Mouse (Mus musculus) midbrain, embryonic 12.5 days (tissue): ENCODE data around the gene Sipa1l3. TPM values are rescaled to one million over a fixed set of nuclear protein-coding genes. Genes with fewer than 3 reads are reported as not detected.

Experiments used
- ATAC-seq: fragments of 200-750 bp; cut with Nextera tagmentation; 2 replicates; pipeline ENCODE4 v1.8.0; 2017; ENCODE audit warnings: low read depth, moderate TSS enrichment, moderate library complexity; ENCODE audit not compliant: low FRiP score
- H3K27ac ChIP-seq: fragments of 300-500 bp; sonication (generic); replicated peaks from 2 replicates; pipeline ENCODE4 v1.5.1; 2016; ENCODE audit warnings: mild to moderate bottlenecking
- H3K27me3 ChIP-seq: fragments of 300-500 bp; sonication (generic); 2 replicates; pipeline ENCODE4 v1.6.1; 2016; ENCODE audit warnings: mild to moderate bottlenecking
- H3K36me3 ChIP-seq: fragments of 300-500 bp; sonication (generic); 2 replicates; pipeline ENCODE4 v1.6.1; 2016
- H3K4me1 ChIP-seq: fragments of 300-500 bp; sonication (generic); 2 replicates; pipeline ENCODE4 v1.6.1; 2016
- H3K4me2 ChIP-seq: fragments of 300-500 bp; sonication (generic); replicated peaks from 2 replicates; pipeline ENCODE4 v1.6.1; 2016; ENCODE audit warnings: mild to moderate bottlenecking, moderate library complexity
- H3K4me3 ChIP-seq: fragments of 300-500 bp; sonication (generic); 2 replicates; pipeline ENCODE4 v1.5.1; 2016; ENCODE audit warnings: mild to moderate bottlenecking
- H3K9ac ChIP-seq: fragments of 300-500 bp; sonication (generic); replicated peaks from 2 replicates; pipeline ENCODE4 v1.6.1; 2016; ENCODE audit warnings: mild to moderate bottlenecking, moderate library complexity
- H3K9me3 ChIP-seq: fragments of 300-500 bp; sonication (generic); 2 replicates; pipeline ENCODE4 v1.6.1; 2016; ENCODE audit warnings: mild to moderate bottlenecking
- WGBS: fragments of 180-500 bp; shearing (Covaris S2); methylation state at CpG from one replicate; pipeline ENCODE4 v1.1.7; 2016; 5-methylcytosine and 5-hydroxymethylcytosine counted together
- polyA plus RNA-seq: library from polyadenylated mRNA; unstranded; fragments of >200 nt; fragmentation: Nextera tagmentation; extraction: Ambion mirVana; gene quantifications from 2 replicates; pipeline ENCODE4 v1.2.1, GENCODE M21; 2016

The Sipa1l3 gene
- polyA plus RNA-seq, 1 experiment from 2014 or later, result 14.6 TPM

- peak; percentile 31 for ATAC-seq
- H3K27ac ChIP-seq, result peak overlapping the region; percentile 91
- peak overlapping the region; percentile 70 for H3K4me3 ChIP-seq
- H3K36me3 ChIP-seq, result no peaks in the 10 kb centered on the region
- no peaks in the 10 kb centered on the region for H3K9me3 ChIP-seq
- no peaks in the 10 kb centered on the region; the same call in 1 of the 2 replicates for H3K27me3 ChIP-seq
- H3K9ac ChIP-seq, result peak overlapping the region; percentile 82
- peak overlapping the region; percentile 79 for H3K4me2 ChIP-seq
- peaks cover 50% of the 10 kb centered on the region for H3K4me1 ChIP-seq
- under 1% methylated on average over 30 of the region's 48 CpGs for WGBS
Measured at GRCm38 (mm10) chr7:29304463-29305262, 213.8 kb downstream of the Sipa1l3 start.

DNA sequence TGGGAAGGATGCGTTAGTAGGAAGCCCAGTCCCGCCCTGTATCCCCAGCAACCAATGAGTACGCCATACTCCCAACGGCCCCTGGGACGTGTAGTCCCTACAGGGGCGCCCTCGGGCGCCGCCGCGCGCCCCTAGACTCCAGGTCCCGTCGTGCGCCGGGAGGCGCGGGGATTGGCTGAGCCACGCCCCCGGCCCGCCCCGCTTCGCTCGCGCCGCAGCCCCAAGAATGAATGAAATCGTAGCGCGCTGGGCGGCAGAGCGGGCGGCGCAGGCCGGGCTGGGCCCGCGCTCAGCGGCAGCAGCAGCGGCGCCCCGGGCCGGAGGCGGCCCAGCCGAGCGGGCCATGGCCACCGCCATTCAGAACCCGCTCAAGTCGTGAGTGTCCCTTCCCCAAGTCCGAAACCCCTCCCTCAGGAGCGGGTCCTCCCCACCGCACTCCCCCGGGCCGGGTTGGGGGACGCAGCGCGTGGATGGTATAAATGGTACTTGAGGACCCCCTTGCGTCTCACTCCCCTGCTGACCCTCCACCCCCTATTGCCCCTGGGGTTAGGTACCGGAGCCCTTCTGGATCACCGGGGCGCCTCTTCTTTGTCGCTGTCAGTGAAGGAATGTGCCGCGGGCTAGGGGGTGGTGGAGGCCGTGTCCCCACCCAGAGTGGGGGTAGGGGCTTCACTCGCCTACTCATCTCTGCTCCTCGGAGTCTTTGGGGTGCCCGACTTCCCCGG is 214.5 kb downstream of the Sipa1l3 start, which contains the start of gene Dpf1:
TSS of gene Dpf1 (plus strand) at position 214 of the 725 bp plus-strand sequence.
- under 1% methylated on average over 67 of the region's 67 CpGs for WGBS
- peak within 1 kb of the TSS; percentile 79 for H3K4me2 ChIP-seq
- H3K27ac ChIP-seq, result peak within 1 kb of the TSS; percentile 91
- peak; percentile 81 for ATAC-seq
- H3K4me3 ChIP-seq, result peak within 1 kb of the TSS; percentile 70
- peak within 1 kb of the TSS; percentile 82 for H3K9ac ChIP-seq
- no peaks in the 10 kb centered on the region for H3K27me3 ChIP-seq
- H3K4me1 ChIP-seq, result peaks cover 42% of the 10 kb centered on the region
- H3K9me3 ChIP-seq, result no peaks in the 10 kb centered on the region
- no peaks in the 10 kb centered on the region for H3K36me3 ChIP-seq

DNA sequence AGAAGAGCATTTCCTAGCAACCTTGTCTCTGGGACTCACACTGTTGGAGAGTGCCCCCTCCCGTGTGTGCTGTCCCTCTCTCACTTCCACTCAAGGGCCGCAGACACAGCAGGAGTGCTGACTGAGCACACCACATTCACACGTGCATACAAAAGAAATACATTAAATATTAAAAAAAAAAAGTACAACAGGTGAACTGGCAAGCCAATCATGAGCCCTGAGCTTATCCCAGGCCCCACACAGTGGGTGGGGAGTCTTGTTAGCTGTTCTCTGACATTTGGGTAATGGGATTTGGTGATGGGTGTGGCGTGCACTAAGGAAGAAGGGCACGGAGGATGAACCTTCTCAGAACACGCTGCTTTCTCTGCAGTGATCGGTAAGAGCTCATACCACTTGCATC is 215.8 kb downstream of the Sipa1l3 start:
- Histone ChIP-seq H3K4me3 (no peak overlapping the region), H3K36me3 (no peaks in the 10 kb centered on the region), H3K9me3 (no peaks in the 10 kb centered on the region), H3K4me2 (no peak overlapping the region), H3K27me3 (no peaks in the 10 kb centered on the region), H3K9ac (no peak overlapping the region), H3K27ac (no peak overlapping the region), H3K4me1 (peaks cover 33% of the 10 kb centered on the region)
- 63% methylated on average over 7 of the region's 7 CpGs for WGBS
- ATAC-seq, result no peak

GRCm38 (mm10) chr7:29301127-29301566 is 217.3 kb downstream of the Sipa1l3 start:
- Histone ChIP-seq H3K9ac (no peak overlapping the region), H3K36me3 (no peaks in the 10 kb centered on the region), H3K27me3 (no peaks in the 10 kb centered on the region), H3K27ac (peak overlapping the region; percentile 39; the same call in 1 of the 2 replicates), H3K4me1 (peaks cover 18% of the 10 kb centered on the region), H3K4me2 (peak overlapping the region; percentile 29), H3K9me3 (no peaks in the 10 kb centered on the region), H3K4me3 (0 out of 2 replicates have a peak overlapping the region, but pooled peaks have one; percentile 16)
- WGBS, result 1% methylated on average over 7 of the region's 7 CpGs
- ATAC-seq, result no peak

DNA sequence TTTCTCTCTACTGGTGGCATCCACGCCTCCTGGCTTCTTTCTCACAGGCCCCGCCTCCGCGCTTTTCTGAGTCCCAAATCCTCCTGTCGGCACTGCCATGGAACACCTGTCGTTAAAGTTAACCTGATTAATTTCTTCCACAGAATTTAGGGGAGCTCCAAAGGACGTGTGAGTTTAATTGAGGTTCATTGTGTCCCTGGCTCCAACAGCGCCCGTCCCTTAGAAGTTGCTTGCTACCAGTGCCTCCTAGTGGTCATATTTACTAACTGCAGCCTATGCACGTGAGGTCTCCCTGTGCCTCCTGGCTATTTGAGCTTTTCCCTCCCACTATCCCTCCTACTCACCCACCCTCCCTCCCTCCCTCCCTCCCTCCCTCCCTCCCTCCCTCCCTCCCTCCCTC is 221.4 kb downstream of the Sipa1l3 start:
- no peak overlapping the region for H3K9ac ChIP-seq
- H3K4me1 ChIP-seq, result peaks cover 22% of the 10 kb centered on the region
- no peak overlapping the region for H3K4me2 ChIP-seq
- 15% methylated on average over 10 of the region's 10 CpGs for WGBS
- no peak overlapping the region for H3K4me3 ChIP-seq
- no peaks in the 10 kb centered on the region for H3K27me3 ChIP-seq
- H3K27ac ChIP-seq, result no peak overlapping the region
- H3K9me3 ChIP-seq, result no peaks in the 10 kb centered on the region
- no peak for ATAC-seq
- no peaks in the 10 kb centered on the region for H3K36me3 ChIP-seq

DNA sequence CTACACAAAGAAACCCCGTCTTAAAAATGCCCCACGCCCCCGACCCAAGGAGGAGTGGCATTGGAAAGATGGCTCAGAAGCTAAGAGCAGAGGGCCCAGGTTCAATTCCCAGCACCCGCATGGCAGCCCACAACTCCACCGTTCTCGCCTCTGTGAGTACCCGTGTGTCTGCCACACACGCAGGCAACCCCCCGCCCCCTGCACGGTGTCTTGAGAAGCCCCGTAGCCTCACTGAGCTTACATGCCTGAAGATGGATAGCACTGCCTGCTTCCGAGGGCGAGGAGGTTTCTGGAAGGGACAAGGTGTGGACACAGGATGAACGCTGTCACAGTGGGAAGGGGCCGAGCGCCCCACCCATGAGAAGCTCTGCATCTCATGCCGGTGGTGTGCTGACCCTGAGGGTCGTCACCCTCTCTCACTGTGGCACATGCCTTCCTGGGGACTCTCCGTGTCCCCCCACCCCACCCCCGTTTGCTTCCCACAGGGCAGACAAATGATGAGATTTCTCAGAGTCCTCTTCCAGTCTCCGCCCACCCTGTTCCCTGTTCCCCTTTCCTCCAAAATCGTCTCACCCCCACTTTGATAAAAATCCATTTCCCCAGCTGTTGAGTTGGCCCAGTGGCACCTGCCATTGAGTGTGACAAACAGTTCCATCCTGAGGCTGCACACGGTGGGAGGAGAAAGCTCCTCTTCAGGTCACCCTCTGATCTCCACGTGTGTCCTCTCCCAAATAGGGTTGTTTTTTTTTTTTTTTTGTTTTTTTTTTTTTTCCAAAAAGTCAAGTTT is 222.4 kb downstream of the Sipa1l3 start:
- whole genome bisulfite sequencing, result 85% methylated on average over 24 of the region's 24 CpGs
- H3K4me1 ChIP-seq, result peaks cover 32% of the 10 kb centered on the region
- H3K36me3 ChIP-seq, result no peaks in the 10 kb centered on the region
- 0 out of 2 replicates have a peak, but pooled peaks cover 2% of the 10 kb centered on the region for H3K27me3 ChIP-seq
- no peak overlapping the region for H3K4me3 ChIP-seq
- H3K9ac ChIP-seq, result no peak overlapping the region
- no peak overlapping the region for H3K4me2 ChIP-seq
- no peak for ATAC-seq
- no peaks in the 10 kb centered on the region for H3K9me3 ChIP-seq
- no peak overlapping the region for H3K27ac ChIP-seq

- no peak for ATAC-seq
- Histone ChIP-seq H3K4me2 (no peak overlapping the region), H3K27ac (0 out of 2 replicates have a peak overlapping the region, but pooled peaks have one; percentile 80), H3K36me3 (no peaks in the 10 kb centered on the region), H3K9me3 (no peaks in the 10 kb centered on the region), H3K27me3 (peaks cover 20% of the 10 kb centered on the region), H3K9ac (no peak overlapping the region), H3K4me1 (peaks cover 45% of the 10 kb centered on the region), H3K4me3 (no peak overlapping the region)
- 70% methylated on average over 13 of the region's 13 CpGs for WGBS
Measured at GRCm38 (mm10) chr7:29294111-29294761, 224.2 kb downstream of the Sipa1l3 start.

- H3K36me3 ChIP-seq, result no peaks in the 10 kb centered on the region
- H3K27me3 ChIP-seq, result peaks cover 24% of the 10 kb centered on the region
- peaks cover 49% of the 10 kb centered on the region for H3K4me1 ChIP-seq
- H3K4me2 ChIP-seq, result no peak overlapping the region
- ATAC-seq, result no peak
- 24% methylated on average over 19 of the region's 19 CpGs for WGBS
- H3K27ac ChIP-seq, result peak overlapping the region; percentile 80
- H3K9me3 ChIP-seq, result no peaks in the 10 kb centered on the region
- H3K4me3 ChIP-seq, result no peak overlapping the region
- H3K9ac ChIP-seq, result peak overlapping the region; percentile 28; the same call in 1 of the 2 replicates
Measured at GRCm38 (mm10) chr7:29293131-29294065, 225.0 kb downstream of the Sipa1l3 start.

GRCm38 (mm10) chr7:29292458-29293098 is 225.9 kb downstream of the Sipa1l3 start:
- Histone ChIP-seq H3K9ac (0 out of 2 replicates have a peak overlapping the region, but pooled peaks have one; percentile 28), H3K4me2 (peak overlapping the region; percentile 27), H3K9me3 (no peaks in the 10 kb centered on the region), H3K27me3 (peaks cover 29% of the 10 kb centered on the region), H3K4me1 (peaks cover 49% of the 10 kb centered on the region), H3K4me3 (no peak overlapping the region), H3K27ac (peak overlapping the region; percentile 80), H3K36me3 (no peaks in the 10 kb centered on the region)
- no peak; the same call in 1 of the 2 replicates for ATAC-seq
- WGBS, result 26% methylated on average over 8 of the region's 8 CpGs
